Mouse (Mus musculus): ENCODE measurements around the gene Mrpl14.

The Mrpl14 gene

GRCm38 (mm10) chr17:45727481-45727880, 41.4 kb downstream of the Mrpl14 start:
- no peak for DNase-seq (ENCODE audit: low spot score)

GRCm38 (mm10) chr17:45727983-45728723, 42.0 kb downstream of the Mrpl14 start:
- DNase-seq (ENCODE audit: low spot score) = no peak

- peak; percentile 25 for DNase-seq (ENCODE audit: low spot score)
Measured at GRCm38 (mm10) chr17:45729387-45729786, 43.3 kb downstream of the Mrpl14 start.

- peak; percentile 82 for DNase-seq (ENCODE audit: low spot score)
Measured at GRCm38 (mm10) chr17:45730696-45731095, 44.6 kb downstream of the Mrpl14 start.

DNA sequence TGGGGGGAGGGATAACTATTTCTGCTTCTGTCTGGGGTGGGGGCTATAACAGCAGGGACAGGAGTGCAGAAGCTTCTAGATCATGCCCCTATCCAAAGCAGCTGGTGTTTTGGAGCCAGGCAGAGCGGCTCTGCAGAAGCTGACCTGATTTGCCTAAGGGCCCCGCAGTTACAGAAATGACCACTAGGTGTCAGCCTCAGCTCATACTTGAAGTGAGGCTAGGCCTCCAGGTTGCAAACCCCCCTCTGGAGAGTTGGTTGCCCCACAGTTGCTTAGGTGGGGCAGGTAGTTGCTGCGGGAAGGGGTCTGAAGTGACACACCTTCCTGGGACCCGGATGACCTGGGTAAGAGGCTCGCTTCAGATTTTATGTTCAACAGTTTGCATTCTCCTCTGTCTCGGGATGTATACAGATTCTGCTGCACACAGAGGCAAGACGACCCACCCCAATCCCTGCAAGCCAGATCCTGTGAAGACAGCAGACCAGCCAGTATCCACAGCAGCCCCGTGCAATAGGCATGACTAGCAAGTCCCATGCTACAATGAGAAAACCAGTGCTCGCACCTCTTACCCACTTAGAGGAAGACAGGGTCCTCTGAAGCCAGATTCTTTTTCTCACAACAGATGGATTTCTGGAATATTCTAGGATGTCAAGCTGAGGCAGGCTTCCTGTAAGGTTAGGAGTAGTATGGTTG, 45.2 kb downstream of the Mrpl14 start:
- DNase-seq (ENCODE audit: low spot score) = peak; percentile 92

GRCm38 (mm10) chr17:45733038-45733734, 47.1 kb downstream of the Mrpl14 start:
- DNase-seq (ENCODE audit: low spot score) = no peak

GRCm38 (mm10) chr17:45733735-45734301, 47.7 kb downstream of the Mrpl14 start, which contains the start of gene 1600014C23Rik:
Gene 1600014C23Rik (minus strand): TSS chr17:45733844.
- DNase-seq (ENCODE audit: low spot score) = no peak

DNA sequence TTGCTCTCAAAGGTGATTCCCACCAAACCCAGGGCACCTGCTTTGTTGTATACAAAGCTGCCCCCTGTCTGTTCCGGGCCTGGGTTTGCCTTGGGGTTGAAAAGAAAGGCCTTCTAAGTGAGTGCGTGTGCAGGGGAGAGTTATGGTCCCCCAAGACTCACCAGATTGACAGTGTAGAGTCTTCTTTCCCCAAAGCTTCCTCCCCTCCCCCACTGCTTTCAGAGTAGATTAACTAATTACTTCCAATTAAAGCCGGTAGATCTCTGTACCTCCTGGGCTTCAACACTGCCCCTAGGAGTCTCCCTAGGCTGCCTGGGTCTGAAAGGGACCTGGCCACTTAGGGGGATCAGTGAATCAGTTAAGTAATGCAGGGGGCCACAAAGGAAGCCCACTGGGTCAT, 48.2 kb downstream of the Mrpl14 start:
- no peak for DNase-seq (ENCODE audit: low spot score)

GRCm38 (mm10) chr17:45734881-45735280, 48.8 kb downstream of the Mrpl14 start:
- DNase-seq (ENCODE audit: low spot score) = no peak

- peak; percentile 82 for DNase-seq (ENCODE audit: low spot score)
Measured at GRCm38 (mm10) chr17:45735382-45736310, 49.5 kb downstream of the Mrpl14 start.

GRCm38 (mm10) chr17:45736311-45737077, 50.4 kb downstream of the Mrpl14 start:
- DNase-seq (ENCODE audit: low spot score) = no peak

- DNase-seq (ENCODE audit: low spot score) = no peak
Measured at GRCm38 (mm10) chr17:45737078-45737601, 51.0 kb downstream of the Mrpl14 start.

GRCm38 (mm10) chr17:45742371-45743147, 56.4 kb downstream of the Mrpl14 start:
- peak; percentile 54 for DNase-seq (ENCODE audit: low spot score)

- DNase-seq (ENCODE audit: low spot score) = no peak
Measured at GRCm38 (mm10) chr17:45745629-45746028, 59.5 kb downstream of the Mrpl14 start.

DNA sequence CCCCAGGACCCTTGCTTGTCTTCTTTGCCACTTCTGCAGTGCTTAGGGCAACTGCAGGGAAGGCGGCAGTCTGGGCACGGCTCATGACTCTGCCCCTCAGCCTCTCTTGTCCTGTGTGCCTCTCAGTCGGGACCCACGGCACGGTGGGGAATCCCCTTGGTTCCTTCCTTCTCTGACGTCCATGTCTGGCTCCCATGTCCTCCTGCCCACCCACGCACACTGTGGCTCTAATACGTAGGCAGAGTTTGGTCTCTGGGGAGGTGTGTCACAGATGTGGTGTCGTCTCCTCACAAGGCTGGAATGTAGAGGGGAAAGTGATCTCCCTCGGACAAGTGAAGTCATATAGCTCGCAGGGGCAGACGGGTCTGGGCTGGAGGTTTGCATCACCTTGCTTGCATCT, 60.6 kb downstream of the Mrpl14 start:
- no peak for DNase-seq (ENCODE audit: low spot score)

GRCm38 (mm10) chr17:45747293-45747692, 61.2 kb downstream of the Mrpl14 start:
- no peak for DNase-seq (ENCODE audit: low spot score)

All from adipocyte (in vitro differentiated cells).